Mouse (Mus musculus): ENCODE measurements around the gene Lap3.

- no peak for TF ChIP-seq CTCF (IDR thresholded peaks at IDR 0.05; ENCODE audit: low read depth)
- no peak for TF ChIP-seq EP300 (IDR thresholded peaks at IDR 0.05; ENCODE audit: low read depth)
These were observed 16.9 kb downstream of the Lap3 start for GRCm38 (mm10) chr5:45510071-45510470.

All from liver, embryonic 14.5 days (tissue).